Mouse (Mus musculus) spleen, adult 2 months (tissue): Measurements from ENCODE around the gene Tra2b.

ENCODE experiments used
- CTCF ChIP-seq: fragments of 200-500 bp; IDR thresholded peaks from 2 replicates; pipeline ENCODE4 v1.5.1; 2011; ENCODE audit warnings: mild to moderate bottlenecking, inconsistent platforms; ENCODE audit not compliant: insufficient read depth, insufficient read length, insufficient replicate concordance; ENCODE audit errors: extremely low read depth
- POLR2A ChIP-seq: fragments of 200-500 bp; IDR thresholded peaks from 2 replicates; pipeline ENCODE4 v1.6.1; 2011; ENCODE audit warnings: low read depth, low read length, inconsistent platforms

- TF ChIP-seq CTCF = no peak
- TF ChIP-seq POLR2A = no peak
These were observed 29.0 kb downstream of the Tra2b start for GRCm38 (mm10) chr16:22236814-22237213.
